Mouse (Mus musculus): ENCODE measurements around the gene Chac1.

DNA sequence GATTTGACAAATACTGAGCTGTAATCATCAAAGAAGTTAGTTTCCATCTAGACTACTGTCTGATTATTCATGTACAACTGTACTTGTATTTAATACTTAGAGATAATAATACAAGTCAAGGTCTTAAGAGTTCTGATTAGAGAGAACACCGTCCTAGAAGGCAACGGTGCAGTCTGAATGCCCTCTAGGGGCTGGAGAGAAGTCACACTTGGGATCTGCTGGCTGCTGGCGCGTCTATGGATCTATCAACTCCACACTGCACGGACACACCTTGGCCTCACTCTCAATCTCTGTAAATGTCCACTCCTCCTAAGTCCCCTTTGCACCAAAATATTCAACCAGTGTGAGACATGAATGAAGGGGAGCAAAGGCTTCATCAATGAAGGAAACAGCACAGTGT lies 47.2 kb downstream of the Chac1 start:
- TF ChIP-seq CTCF (IDR thresholded peaks at IDR 0.05; ENCODE audit: low read depth) (0 out of 2 replicates have a peak, but pooled peaks have one; percentile 18), EP300 (optimal IDR thresholded peaks at IDR 0.05) (no peak)
